Mouse (Mus musculus) neural tube, embryonic 11.5 days (tissue): ENCODE results near the gene Zdhhc9. TPM values are rescaled to one million over a fixed set of nuclear protein-coding genes. Genes with fewer than 3 reads are reported as not detected.

ENCODE experiments used
- ATAC-seq: fragments of 200-750 bp; cut with Nextera tagmentation; 2 replicates; pipeline ENCODE4 v1.8.0; 2017; ENCODE audit warnings: moderate number of reproducible peaks, mild to moderate bottlenecking, moderate TSS enrichment, moderate library complexity; ENCODE audit not compliant: insufficient read depth, low FRiP score, low TSS enrichment
- DNase-seq: peaks from one replicate; pipeline ENCODE4 v3.0.0-alpha.2; 2015; ENCODE audit warnings: low spot score
- H3K27ac ChIP-seq: fragments of 300-500 bp; sonication (generic); 2 replicates; pipeline ENCODE4 v1.5.1; 2014; ENCODE audit warnings: low read depth, mild to moderate bottlenecking, low read length
- H3K27me3 ChIP-seq: fragments of 300-500 bp; sonication (generic); 2 replicates; pipeline ENCODE4 v1.6.1; 2014; ENCODE audit warnings: mild to moderate bottlenecking, low read length, mixed read lengths; ENCODE audit not compliant: control insufficient read depth, insufficient read depth
- H3K36me3 ChIP-seq: fragments of 300-500 bp; sonication (generic); 2 replicates; pipeline ENCODE4 v1.6.1; 2014; ENCODE audit warnings: mild to moderate bottlenecking, low read length, moderate library complexity, mixed read lengths; ENCODE audit not compliant: control insufficient read depth, insufficient read depth
- H3K4me1 ChIP-seq: fragments of 300-500 bp; sonication (generic); 2 replicates; pipeline ENCODE4 v1.6.1; 2014; ENCODE audit warnings: low read length, mixed read lengths; ENCODE audit not compliant: control insufficient read depth, insufficient read depth
- H3K4me2 ChIP-seq: fragments of 300-500 bp; sonication (generic); 2 replicates; pipeline ENCODE4 v1.6.1; 2014; ENCODE audit warnings: low read depth, mild to moderate bottlenecking, moderate library complexity
- H3K4me3 ChIP-seq: fragments of 300-500 bp; sonication (generic); 2 replicates; pipeline ENCODE4 v1.5.1; 2014; ENCODE audit warnings: low read depth, low read length
- H3K9ac ChIP-seq: fragments of 300-500 bp; sonication (generic); 2 replicates; pipeline ENCODE4 v1.6.1; 2014; ENCODE audit warnings: mild to moderate bottlenecking, low read length
- H3K9me3 ChIP-seq: fragments of 300-500 bp; sonication (generic); 2 replicates; pipeline ENCODE4 v1.6.1; 2016; ENCODE audit warnings: low read length; ENCODE audit not compliant: control insufficient read depth
- WGBS: fragments of 180-500 bp; shearing (Covaris S2); extraction: QIAGEN DNeasy Blood & Tissue Kit; methylation state at CpG from one replicate; pipeline ENCODE4 v1.1.7; 2014; 5-methylcytosine and 5-hydroxymethylcytosine counted together
- polyA plus RNA-seq: library from polyadenylated mRNA; unstranded; fragments of >200 nt; fragmentation: Nextera tagmentation; extraction: Ambion mirVana; gene quantifications from 2 replicates; pipeline ENCODE4 v1.2.1, GENCODE M21; 2014

Gene Zdhhc9
- polyA plus RNA-seq, 1 experiment from 2014 or later: 2.8 TPM

GRCm38 (mm10) chrX:48197856-48198255 is 10.8 kb downstream of the Zdhhc9 start:
- Histone ChIP-seq H3K9ac (no peak overlapping the region), H3K36me3 (no peaks in the 10 kb centered on the region), H3K9me3 (no peaks in the 10 kb centered on the region), H3K27ac (no peak overlapping the region), H3K4me1 (no peaks in the 10 kb centered on the region), H3K4me2 (no peak overlapping the region), H3K27me3 (no peaks in the 10 kb centered on the region), H3K4me3 (no peak overlapping the region)
- ATAC-seq: no peak
- no peak for DNase-seq
- WGBS: 76% methylated on average over 3 of the region's 3 CpGs

DNA sequence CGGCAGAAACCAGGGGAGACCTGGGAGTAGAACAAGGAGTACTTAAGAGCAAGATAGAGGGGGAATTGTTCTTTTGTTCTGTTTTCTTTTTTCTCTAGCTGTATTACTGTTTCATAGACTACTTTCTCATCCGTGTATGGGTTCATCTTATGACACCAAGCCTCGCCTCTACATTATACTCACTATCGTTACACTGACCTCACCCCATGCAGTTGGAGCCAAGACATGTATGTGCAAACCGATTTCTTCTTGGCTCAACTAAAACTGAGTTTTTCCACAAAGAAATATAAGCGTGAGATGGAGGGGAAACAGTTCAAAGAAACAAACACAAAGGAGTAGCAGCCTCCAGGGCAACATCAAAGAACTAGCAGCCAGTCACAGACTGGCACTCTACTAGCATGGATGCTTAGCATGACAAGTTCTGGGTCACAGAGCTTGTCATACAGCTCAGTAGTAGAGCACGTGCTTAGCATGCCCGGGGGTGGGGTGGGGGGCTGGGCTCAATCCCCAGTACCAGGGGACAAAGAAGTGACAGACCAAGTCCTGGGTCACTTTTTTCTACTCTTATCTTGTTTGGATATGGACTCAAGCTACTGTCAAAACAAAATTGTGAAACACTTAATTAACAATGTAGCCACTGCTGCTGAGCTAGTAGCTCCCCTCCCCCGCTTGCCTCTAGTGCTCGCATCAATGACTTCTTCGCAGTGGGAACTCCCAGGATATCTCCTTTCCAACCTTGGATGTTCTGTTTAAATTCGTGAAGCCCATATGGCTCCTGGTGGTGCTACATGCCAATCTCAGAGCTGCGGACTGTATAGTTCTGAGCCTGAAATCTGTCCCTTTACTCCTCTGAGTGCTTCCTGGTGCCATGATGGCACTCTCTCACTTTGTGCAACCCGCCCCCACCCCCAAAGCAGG is 15.2 kb downstream of the Zdhhc9 start:
- ATAC-seq (no peak), DNase-seq (no peak)
- Histone ChIP-seq H3K27me3 (no peaks in the 10 kb centered on the region), H3K4me2 (no peak overlapping the region), H3K27ac (no peak overlapping the region), H3K36me3 (no peaks in the 10 kb centered on the region), H3K4me1 (no peaks in the 10 kb centered on the region), H3K9ac (no peak overlapping the region), H3K4me3 (no peak overlapping the region), H3K9me3 (no peaks in the 10 kb centered on the region)
- WGBS: 74% methylated on average over 14 of the region's 14 CpGs

DNA sequence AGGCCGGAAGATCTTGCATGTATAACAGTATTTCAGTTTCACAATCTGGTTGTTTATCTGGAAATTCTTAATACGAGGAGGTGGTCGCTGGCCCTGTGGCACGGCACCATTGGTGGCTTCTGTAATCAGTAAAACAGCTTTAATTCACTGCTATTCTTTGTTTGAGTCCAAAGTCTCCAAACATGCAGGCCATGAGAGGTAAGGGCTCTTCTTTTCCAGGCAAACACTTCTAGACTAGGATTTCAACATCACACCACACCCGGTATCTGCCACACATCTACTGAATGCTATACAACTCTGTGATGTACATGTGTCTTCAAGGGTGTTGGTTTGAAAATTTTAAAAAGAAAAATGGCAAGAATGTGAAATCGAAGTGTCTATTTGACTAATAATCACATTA is 17.4 kb downstream of the Zdhhc9 start:
- 91% methylated on average over 6 of the region's 6 CpGs for WGBS
- no peak for DNase-seq
- Histone ChIP-seq H3K9ac (no peak overlapping the region), H3K4me3 (no peak overlapping the region), H3K4me2 (no peak overlapping the region), H3K27ac (no peak overlapping the region), H3K9me3 (no peaks in the 10 kb centered on the region), H3K27me3 (no peaks in the 10 kb centered on the region), H3K36me3 (no peaks in the 10 kb centered on the region), H3K4me1 (no peaks in the 10 kb centered on the region)
- ATAC-seq: no peak

DNA sequence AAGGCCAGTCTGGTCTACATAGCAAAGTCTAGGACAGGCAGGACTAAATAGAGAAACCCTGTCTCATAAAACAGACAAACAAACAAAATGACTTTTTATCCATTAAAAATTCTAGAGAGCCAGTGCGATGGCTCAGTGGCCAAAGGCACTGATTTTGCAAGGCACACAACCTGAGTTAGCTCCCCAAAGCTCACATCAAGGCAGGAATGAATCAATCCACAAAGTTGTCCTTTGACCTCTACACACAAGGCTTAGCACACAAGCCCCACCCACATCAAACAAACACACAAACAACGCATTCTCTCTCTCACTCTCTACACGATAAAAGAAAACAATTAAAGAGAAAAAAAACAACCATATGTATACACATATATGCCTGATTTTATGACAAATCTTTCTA is 24.0 kb downstream of the Zdhhc9 start:
- no peaks in the 10 kb centered on the region for H3K9me3 ChIP-seq
- 81% methylated on average over 3 of the region's 3 CpGs for WGBS
- H3K27me3 ChIP-seq: no peaks in the 10 kb centered on the region
- no peak for DNase-seq
- H3K9ac ChIP-seq: no peak overlapping the region
- no peak overlapping the region for H3K4me3 ChIP-seq
- ATAC-seq: no peak
- H3K4me1 ChIP-seq: no peaks in the 10 kb centered on the region
- no peak overlapping the region for H3K27ac ChIP-seq
- H3K36me3 ChIP-seq: no peaks in the 10 kb centered on the region
- no peak overlapping the region for H3K4me2 ChIP-seq

DNA sequence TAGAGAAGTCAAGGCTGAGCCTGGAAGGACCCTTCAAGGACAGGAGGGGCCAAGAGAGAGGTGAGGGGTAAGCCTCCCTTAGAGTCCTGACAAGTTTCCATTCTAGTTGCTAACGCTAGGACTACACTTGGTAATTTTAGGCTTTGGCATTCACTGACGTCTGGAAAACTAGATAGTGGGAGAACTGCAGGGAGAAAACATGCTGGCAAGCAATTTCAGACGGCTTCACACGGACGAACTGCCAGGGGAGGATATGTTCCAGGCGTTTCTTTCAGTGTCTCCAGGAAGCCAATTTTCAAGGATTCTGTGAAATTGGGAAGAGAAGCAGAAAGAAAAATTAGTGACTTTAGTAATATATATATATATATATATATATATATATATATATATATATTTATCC is 26.8 kb downstream of the Zdhhc9 start:
- 85% methylated on average over 6 of the region's 6 CpGs for WGBS
- no peaks in the 10 kb centered on the region for H3K27me3 ChIP-seq
- ATAC-seq: no peak

GRCm38 (mm10) chrX:48170368-48170767 is 38.3 kb downstream of the Zdhhc9 start:
- H3K4me2 ChIP-seq: no peak overlapping the region
- ATAC-seq: no peak
- no peak overlapping the region for H3K4me3 ChIP-seq
- no peak overlapping the region for H3K9ac ChIP-seq
- 67% methylated on average over 1 of the region's 1 CpGs for WGBS
- no peaks in the 10 kb centered on the region for H3K4me1 ChIP-seq
- no peaks in the 10 kb centered on the region for H3K9me3 ChIP-seq
- H3K27me3 ChIP-seq: no peaks in the 10 kb centered on the region
- no peaks in the 10 kb centered on the region for H3K36me3 ChIP-seq
- DNase-seq: no peak
- H3K27ac ChIP-seq: no peak overlapping the region

More for the DNA sequence above, 26.8 kb downstream of the Zdhhc9 start:
- Histone ChIP-seq H3K4me1 (no peaks in the 10 kb centered on the region), H3K36me3 (no peaks in the 10 kb centered on the region), H3K9ac (no peak overlapping the region), H3K9me3 (no peaks in the 10 kb centered on the region), H3K4me2 (no peak overlapping the region), H3K4me3 (no peak overlapping the region), H3K27ac (no peak overlapping the region)
- no peak for DNase-seq

- Histone ChIP-seq H3K4me2 (no peak overlapping the region), H3K36me3 (no peaks in the 10 kb centered on the region), H3K9ac (no peak overlapping the region), H3K27ac (no peak overlapping the region), H3K4me3 (no peak overlapping the region), H3K4me1 (no peaks in the 10 kb centered on the region), H3K9me3 (no peaks in the 10 kb centered on the region), H3K27me3 (no peaks in the 10 kb centered on the region)
- DNase-seq: no peak
- peak; percentile 41; the same call in 1 of the 2 replicates for ATAC-seq
- WGBS: 65% methylated on average over 1 of the region's 1 CpGs
Observed at GRCm38 (mm10) chrX:48169892-48170291, 38.8 kb downstream of the Zdhhc9 start.

GRCm38 (mm10) chrX:48158229-48158919 is 50.3 kb downstream of the Zdhhc9 start:
- Histone ChIP-seq H3K27me3 (no peaks in the 10 kb centered on the region), H3K9ac (no peak overlapping the region), H3K4me1 (no peaks in the 10 kb centered on the region), H3K36me3 (no peaks in the 10 kb centered on the region), H3K9me3 (no peaks in the 10 kb centered on the region), H3K4me2 (no peak overlapping the region), H3K4me3 (no peak overlapping the region), H3K27ac (no peak overlapping the region)
- 83% methylated on average over 11 of the region's 11 CpGs for WGBS
- DNase-seq (no peak), ATAC-seq (no peak)

DNA sequence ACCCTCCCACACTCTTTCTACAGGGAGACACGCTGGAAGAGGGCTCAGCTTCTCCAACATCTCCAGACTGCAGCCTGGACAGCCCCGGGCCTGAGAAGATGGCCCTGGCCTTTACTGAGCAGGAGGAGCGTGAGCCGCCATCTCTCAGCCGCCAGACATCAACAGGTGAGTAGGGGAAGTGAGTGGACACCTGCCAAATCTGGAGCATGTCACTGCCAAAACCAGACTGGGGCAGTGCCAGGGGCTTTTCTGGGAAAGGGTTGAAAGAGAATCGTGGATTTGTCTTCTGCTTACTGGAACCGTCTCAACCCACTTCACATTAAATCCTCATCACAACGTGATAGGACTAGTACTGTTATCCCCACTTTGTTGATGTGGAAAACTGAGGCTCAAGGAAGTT is 51.3 kb downstream of the Zdhhc9 start:
- DNase-seq: no peak
- ATAC-seq: no peak
- no peak overlapping the region for H3K4me2 ChIP-seq
- no peaks in the 10 kb centered on the region for H3K36me3 ChIP-seq
- no peaks in the 10 kb centered on the region for H3K4me1 ChIP-seq
- H3K4me3 ChIP-seq: no peak overlapping the region
- 93% methylated on average over 8 of the region's 8 CpGs for WGBS
- no peak overlapping the region for H3K27ac ChIP-seq
- H3K9ac ChIP-seq: no peak overlapping the region
- no peaks in the 10 kb centered on the region for H3K9me3 ChIP-seq
- H3K27me3 ChIP-seq: no peaks in the 10 kb centered on the region
